Mouse (Mus musculus) hindbrain, embryonic 16.5 days (tissue): ENCODE measurements around the gene Gm3099. TPM values are rescaled to one million over a fixed set of nuclear protein-coding genes. Genes with fewer than 3 reads are reported as not detected.
"Not testable (repeated sequence)": the region's sequence is repeated elsewhere in the genome, so short reads cannot be mapped to it uniquely, and the experiment has no call there.

ENCODE experiments used
- ATAC-seq: fragments of 200-750 bp; cut with Nextera tagmentation; 2 replicates; pipeline ENCODE4 v1.8.0; 2017; ENCODE audit warnings: moderate TSS enrichment, moderate library complexity
- H3K27ac ChIP-seq: fragments of 300-500 bp; sonication (generic); 2 replicates; pipeline ENCODE4 v1.5.1; 2014; ENCODE audit warnings: low read depth, mild to moderate bottlenecking, control low read depth, low read length, moderate library complexity
- H3K27me3 ChIP-seq: fragments of 300-500 bp; sonication (generic); replicated peaks from 2 replicates; pipeline ENCODE4 v1.6.1; 2014; ENCODE audit warnings: low read length; ENCODE audit not compliant: control insufficient read depth, insufficient read depth
- H3K36me3 ChIP-seq: fragments of 300-500 bp; sonication (generic); 2 replicates; pipeline ENCODE4 v1.6.1; 2014; ENCODE audit warnings: mild to moderate bottlenecking, low read length, moderate library complexity, mixed read lengths; ENCODE audit not compliant: control insufficient read depth, insufficient read depth
- H3K4me1 ChIP-seq: fragments of 300-500 bp; sonication (generic); 2 replicates; pipeline ENCODE4 v1.6.1; 2014; ENCODE audit warnings: low read depth, low read length; ENCODE audit not compliant: control insufficient read depth, insufficient read depth
- H3K4me2 ChIP-seq: fragments of 300-500 bp; sonication (generic); 2 replicates; pipeline ENCODE4 v1.6.1; 2014; ENCODE audit warnings: mild to moderate bottlenecking, low read length, control low read depth, moderate library complexity
- H3K4me3 ChIP-seq: fragments of 300-500 bp; sonication (generic); 2 replicates; pipeline ENCODE4 v1.5.1; 2014; ENCODE audit warnings: mild to moderate bottlenecking, low read length, control low read depth, moderate library complexity
- H3K9ac ChIP-seq: fragments of 300-500 bp; sonication (generic); 2 replicates; pipeline ENCODE4 v1.6.1; 2014; ENCODE audit warnings: low read depth, mild to moderate bottlenecking, control low read depth, low read length, moderate library complexity
- H3K9me3 ChIP-seq: fragments of 300-500 bp; sonication (generic); 2 replicates; pipeline ENCODE4 v1.6.1; 2014; ENCODE audit warnings: mild to moderate bottlenecking, low read length, moderate library complexity; ENCODE audit not compliant: control insufficient read depth
- WGBS: fragments of 180-500 bp; shearing (Covaris S2); extraction: QIAGEN DNeasy Blood & Tissue Kit; methylation state at CpG from one replicate; pipeline ENCODE4 v1.1.7; 2014; 5-methylcytosine and 5-hydroxymethylcytosine counted together
- polyA plus RNA-seq: library from polyadenylated mRNA; unstranded; fragments of >200 nt; fragmentation: Nextera tagmentation; extraction: Ambion mirVana; gene quantifications from 2 replicates; pipeline ENCODE4 v1.2.1, GENCODE M21; 2015

Gene Gm3099
- not detected in 2 replicates for polyA plus RNA-seq

- not testable (repeated sequence) for H3K27me3 ChIP-seq, H3K4me2 ChIP-seq, ATAC-seq, H3K36me3 ChIP-seq, H3K4me1 ChIP-seq, H3K4me3 ChIP-seq, H3K27ac ChIP-seq, H3K9me3 ChIP-seq, H3K9ac ChIP-seq
- 56% methylated on average over 1 of the region's 3 CpGs for WGBS
Observed at GRCm38 (mm10) chr14:3998094-3998493, at the start of gene Gm3099. TSS of gene Gm3099 (plus strand) at chr14:3998394.

GRCm38 (mm10) chr14:3963247-3963646 lies 34.9 kb upstream of the Gm3099 start, which contains the start of gene Gm3095:
TSS of gene Gm3095 (plus strand) at chr14:3963547.
- not testable (repeated sequence) for H3K4me2 ChIP-seq, H3K27ac ChIP-seq
- WGBS, result no CpG with 5 or more reads among the region's 2 CpGs

GRCm38 (mm10) chr14:4023641-4024040 lies 25.4 kb downstream of the Gm3099 start, which contains the start of gene Gm5796:
TSS of gene Gm5796 (plus strand) at chr14:4023941.
- H3K4me2 ChIP-seq, H3K4me1 ChIP-seq, H3K36me3 ChIP-seq, H3K27ac ChIP-seq, H3K9me3 ChIP-seq, ATAC-seq, H3K27me3 ChIP-seq, H3K9ac ChIP-seq, H3K4me3 ChIP-seq: not testable (repeated sequence)
- no CpG with 5 or more reads among the region's 3 CpGs for WGBS

More at GRCm38 (mm10) chr14:3963247-3963646, 34.9 kb upstream of the Gm3099 start, which contains the start of gene Gm3095:
- H3K27me3 ChIP-seq, H3K9ac ChIP-seq, H3K4me1 ChIP-seq, H3K36me3 ChIP-seq, H3K9me3 ChIP-seq, ATAC-seq, H3K4me3 ChIP-seq: not testable (repeated sequence)

Other genes starting within 250 kb of the Gm3099 start
- 5.9 TPM in 2 replicates for gene Gm3002, start 188.3 kb upstream of the Gm3099 start, polyA plus RNA-seq
- not detected in 2 replicates for gene Gm3033, start 152.1 kb upstream of the Gm3099 start, polyA plus RNA-seq
- gene Gm2916, start 114.2 kb upstream of the Gm3099 start, polyA plus RNA-seq, result not detected in 2 replicates
- gene Gm3029, start 66.6 kb upstream of the Gm3099 start, polyA plus RNA-seq, result not detected in 2 replicates
- 1.7 TPM in 2 replicates for gene Gm3095, start 34.8 kb upstream of the Gm3099 start, polyA plus RNA-seq
- gene Gm5796, start 25.5 kb downstream of the Gm3099 start, polyA plus RNA-seq, result 4.2 and 4.3 TPM in 2 replicates
- gene Gm3115, start 85.7 kb downstream of the Gm3099 start, polyA plus RNA-seq, result not detected in 2 replicates
- gene Gm8108, start 112.1 kb downstream of the Gm3099 start, polyA plus RNA-seq, result 4.3 and 6.0 TPM in 2 replicates
- not detected in 2 replicates for gene Gm3127, start 166.6 kb downstream of the Gm3099 start, polyA plus RNA-seq
- 9.4 and 11.4 TPM in 2 replicates for gene Gm2974, start 184.2 kb downstream of the Gm3099 start, polyA plus RNA-seq